Mouse (Mus musculus) cortical plate, adult 2 months (tissue): ENCODE data around the gene Alad.
A peak's percentile ranks its signal among the peaks of the same experiment; 100 is the strongest.

Experiments used
- CTCF ChIP-seq: fragments of 200-500 bp; IDR thresholded peaks from 2 replicates; pipeline ENCODE4 v1.5.1; 2011; ENCODE audit warnings: mild to moderate bottlenecking, control low read depth, low read length; ENCODE audit not compliant: insufficient read depth; ENCODE audit errors: extremely low read depth
- POLR2A ChIP-seq: fragments of 200-500 bp; IDR thresholded peaks from 2 replicates; pipeline ENCODE4 v1.6.1; 2011; ENCODE audit warnings: mild to moderate bottlenecking, low read length, control low read depth; ENCODE audit not compliant: insufficient read depth; ENCODE audit errors: extremely low read depth

GRCm38 (mm10) chr4:62501964-62502732 is 17.6 kb downstream of the Alad start:
- TF ChIP-seq POLR2A (peak; percentile 82; the same call in 1 of the 2 replicates), CTCF (no peak)
